Mouse (Mus musculus) lung, postnatal 4 days (tissue): Measurements from ENCODE around the gene Me3.

Experiments used
- DNase-seq, 2 experiments: peaks; one replicate each; pipeline ENCODE4 v3.0.0; 2021

Me3 gene

GRCm38 (mm10) chr7:89632342-89633251 lies at the start of gene Me3:
TSS of gene Me3 (plus strand) at chr7:89632392.
- DNase-seq: peak; percentile 48 to 52

GRCm38 (mm10) chr7:89590039-89590438 lies 42.2 kb upstream of the Me3 start:
- DNase-seq: no peak

GRCm38 (mm10) chr7:89590542-89591251 lies 41.5 kb upstream of the Me3 start:
- DNase-seq: no peak

- DNase-seq: no peak
Observed at GRCm38 (mm10) chr7:89595813-89596212, 36.4 kb upstream of the Me3 start.

- no peak for DNase-seq
Observed at GRCm38 (mm10) chr7:89605589-89606536, 26.3 kb upstream of the Me3 start.

GRCm38 (mm10) chr7:89607329-89607728 lies 24.9 kb upstream of the Me3 start:
- DNase-seq: no peak

- no peak for DNase-seq
Observed at GRCm38 (mm10) chr7:89611236-89611635, 21.0 kb upstream of the Me3 start.

- no peak for DNase-seq
Observed at GRCm38 (mm10) chr7:89616235-89616634, 16.0 kb upstream of the Me3 start.

GRCm38 (mm10) chr7:89623331-89623730 lies 8.9 kb upstream of the Me3 start:
- no peak for DNase-seq

- DNase-seq: no peak
Observed at GRCm38 (mm10) chr7:89627393-89627792, 4.8 kb upstream of the Me3 start.

GRCm38 (mm10) chr7:89628006-89628405 lies 4.2 kb upstream of the Me3 start:
- DNase-seq: no peak

GRCm38 (mm10) chr7:89629006-89629405 lies 3.2 kb upstream of the Me3 start:
- no peak for DNase-seq

- DNase-seq: no peak
Observed at GRCm38 (mm10) chr7:89629914-89630313, 2.3 kb upstream of the Me3 start.

GRCm38 (mm10) chr7:89630796-89631195 lies 1.4 kb upstream of the Me3 start:
- DNase-seq: no peak

GRCm38 (mm10) chr7:89640533-89640932 lies 8.3 kb downstream of the Me3 start:
- DNase-seq: no peak

- peak; percentile 9 to 35 for DNase-seq
Observed at GRCm38 (mm10) chr7:89640944-89641661, 8.9 kb downstream of the Me3 start.

- no peak for DNase-seq
Observed at GRCm38 (mm10) chr7:89645015-89645414, 12.8 kb downstream of the Me3 start.

GRCm38 (mm10) chr7:89647864-89648263 lies 15.7 kb downstream of the Me3 start:
- no peak for DNase-seq

GRCm38 (mm10) chr7:89657183-89657582 lies 25.0 kb downstream of the Me3 start:
- no peak for DNase-seq

GRCm38 (mm10) chr7:89657692-89658212 lies 25.6 kb downstream of the Me3 start:
- no peak for DNase-seq

- no peak for DNase-seq
Observed at GRCm38 (mm10) chr7:89664197-89664596, 32.0 kb downstream of the Me3 start.

GRCm38 (mm10) chr7:89666361-89666760 lies 34.2 kb downstream of the Me3 start:
- no peak for DNase-seq
